Mouse (Mus musculus) small intestine, adult 2 months (tissue): Measurements from ENCODE around the gene Ostf1.

Experiments used
- CTCF ChIP-seq: fragments of 200-500 bp; IDR thresholded peaks from 2 replicates; pipeline ENCODE4 v1.5.1; 2012; ENCODE audit warnings: low read depth, mild to moderate bottlenecking, control low read depth, inconsistent platforms, low read length, moderate library complexity, mixed read lengths; ENCODE audit not compliant: insufficient replicate concordance, insufficient read length; ENCODE audit errors: extremely low read depth
- POLR2A ChIP-seq: fragments of 200-500 bp; IDR thresholded peaks from 2 replicates; pipeline ENCODE4 v1.6.1; 2012; ENCODE audit warnings: low read depth, mild to moderate bottlenecking, control low read depth, inconsistent platforms, low read length, moderate library complexity

DNA sequence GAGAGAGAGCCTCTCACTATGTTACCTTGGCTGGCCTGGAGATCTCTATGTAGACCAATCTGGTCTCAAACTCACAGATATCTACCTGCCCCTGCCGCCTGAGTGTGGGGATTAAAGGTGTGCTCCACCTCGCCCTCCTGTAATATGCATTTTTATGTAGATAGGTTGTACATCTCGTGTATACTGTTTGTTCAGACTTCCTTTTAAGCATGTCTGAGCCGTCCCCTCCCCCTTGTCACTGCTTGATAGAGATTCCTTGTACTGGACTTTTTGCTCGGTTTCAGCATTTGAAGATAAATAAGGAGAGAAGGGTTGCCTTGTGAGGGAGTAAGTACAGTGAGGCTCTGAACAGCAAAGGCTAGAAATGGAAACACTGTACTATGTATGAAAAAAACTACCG is 21.4 kb upstream of the Ostf1 start:
- TF ChIP-seq POLR2A (no peak), CTCF (no peak)
